In genomic region chr7:46226936-46227335, GRCm38 (mm10) we compare ENCODE assay signal across 12 mouse cellular contexts. TPM values are rescaled to one million over a fixed set of nuclear protein-coding genes. Genes with fewer than 3 reads are reported as not detected.
DNase-seq lines count a peak whose midpoint lies in the region; ATAC-seq lines count a peak whose summit lies in the region.
"Had no signal": no experiment of that assay in that cellular context is flagged by ENCODE, and none has a peak within 500 bp of the region (broad histone marks: within the 10 kb centered on the region; RNA-seq: fewer than 3 reads in every experiment).

No protein-coding gene starts in this region.

- no peaks in the 10 kb centered on the region for H3K9me3 ChIP-seq in heart, embryonic 16.5 days (replicated peaks; ENCODE audit: control insufficient read depth, low read length)
- H3K9me3 ChIP-seq: embryonic facial prominence, embryonic 15.5 days; midbrain, embryonic 13.5 days; stomach, embryonic 15.5 days had no signal

- H3K27me3 ChIP-seq in heart, embryonic 16.5 days (ENCODE audit: control insufficient read depth, insufficient read depth, low read length), result no peaks in the 10 kb centered on the region
- H3K27me3 ChIP-seq: embryonic facial prominence, embryonic 15.5 days; midbrain, embryonic 13.5 days; stomach, embryonic 15.5 days had no signal

- no peak overlapping the region; the same call in 1 of the 2 replicates for H3K27ac ChIP-seq in heart, embryonic 16.5 days (ENCODE audit: low read length)
- H3K27ac ChIP-seq: embryonic facial prominence, embryonic 15.5 days; midbrain, embryonic 13.5 days; stomach, embryonic 15.5 days had no signal

- peaks cover 8% of the 10 kb centered on the region for H3K4me1 ChIP-seq in heart, embryonic 16.5 days (ENCODE audit: control insufficient read depth, insufficient read depth, low read length)
- H3K4me1 ChIP-seq: embryonic facial prominence, embryonic 15.5 days; stomach, embryonic 15.5 days had no signal

- intact Hi-C loops in left cerebral cortex, postnatal 10 days (cut with DNase I), result no loop called here

- H3K4me3 ChIP-seq in heart, embryonic 16.5 days (ENCODE audit: low read length), result no peak overlapping the region
- H3K4me3 ChIP-seq: embryonic facial prominence, embryonic 15.5 days; midbrain, embryonic 13.5 days; stomach, embryonic 15.5 days had no signal

- peak; percentile 30 to 54 for DNase-seq in left cerebral cortex, postnatal 10 days (ENCODE audit: extremely low spot score in 1 of 2, low spot score in 2 of 2)
- no peak for DNase-seq in left cerebral cortex, adult 18-20 months (ENCODE audit: low spot score in 2 of 2)
- peak; percentile 30 for DNase-seq in cerebellum, adult 11-12 months
- DNase-seq in cerebellum, postnatal 10 days, result peak; percentile 90 to 94
- DNase-seq in embryo, embryonic 11 days, result no peak
- DNase-seq in spleen, postnatal 10 days (ENCODE audit: low spot score in 2 of 2), result no peak
- no peak for DNase-seq in ovary, postnatal 14 days (ENCODE audit: low spot score)

- ATAC-seq in heart, embryonic 16.5 days (replicated peaks; ENCODE audit: extremely low read depth, insufficient read depth, low FRiP score), result peak; percentile 67; the same call in 1 of the 2 replicates
- ATAC-seq: midbrain, embryonic 13.5 days had no signal

- 31% methylated on average over 4 of the region's 4 CpGs for WGBS in heart, embryonic 16.5 days

- no peak overlapping the region for H3K9ac ChIP-seq in heart, embryonic 16.5 days (ENCODE audit: low read length)
- H3K9ac ChIP-seq: embryonic facial prominence, embryonic 15.5 days; midbrain, embryonic 13.5 days; stomach, embryonic 15.5 days had no signal

- H3K36me3 ChIP-seq in heart, embryonic 16.5 days (ENCODE audit: control insufficient read depth, insufficient read depth), result no peaks in the 10 kb centered on the region
- H3K36me3 ChIP-seq: embryonic facial prominence, embryonic 15.5 days; midbrain, embryonic 13.5 days; stomach, embryonic 15.5 days had no signal

- H3K4me2 ChIP-seq in heart, embryonic 16.5 days (ENCODE audit: low read depth, low read length), result no peak overlapping the region
- H3K4me2 ChIP-seq: embryonic facial prominence, embryonic 15.5 days; midbrain, embryonic 13.5 days; stomach, embryonic 15.5 days had no signal

RNA-seq across cellular contexts. Expression of gene Ush1c, which starts 11.4 kb away (rescaled TPM):
- total RNA-seq in left cerebral cortex, postnatal 10 days (2021), result under 1 TPM in 1 of 2 experiments, not detected in 1; 0.16 TPM
- under 1 TPM in 1 of 2 experiments, not detected in 1; 0.28 TPM for total RNA-seq in left cerebral cortex, adult 18-20 months (2021)
- 2.5 and 2.7 TPM in 2 replicates for polyA plus RNA-seq in heart, embryonic 16.5 days (2015; fragmentation: Nextera tagmentation; extraction: Ambion mirVana)
- total RNA-seq: hematopoietic stem cell, adult 5-6 weeks had no signal

RNA-seq across cellular contexts. Expression of gene Otog, which starts 13.9 kb away (rescaled TPM):
- total RNA-seq in left cerebral cortex, postnatal 10 days (2021), result under 1 TPM; 0.26 to 0.34 TPM
- total RNA-seq in left cerebral cortex, adult 18-20 months (2021), result under 1 TPM in 1 of 2 experiments, not detected in 1; 0.07 TPM
- polyA plus RNA-seq in heart, embryonic 16.5 days (2015; fragmentation: Nextera tagmentation; extraction: Ambion mirVana), result 0.02 TPM in 1 of 2 replicates, not detected in the other
- total RNA-seq: hematopoietic stem cell, adult 5-6 weeks had no signal

RNA-seq across cellular contexts. Expression of gene Abcc8, which starts 47.1 kb away (rescaled TPM):
- total RNA-seq in left cerebral cortex, postnatal 10 days (2021), result 10 to 100 TPM; 28.8 to 31.1 TPM
- 10 to 100 TPM; 34.8 to 39.2 TPM for total RNA-seq in left cerebral cortex, adult 18-20 months (2021)
- 26.3 and 32.3 TPM in 2 replicates for polyA plus RNA-seq in heart, embryonic 16.5 days (2015; fragmentation: Nextera tagmentation; extraction: Ambion mirVana)
- total RNA-seq: hematopoietic stem cell, adult 5-6 weeks had no signal

Comparison
In these comparisons a context has a peak if more than half of its experiments do, and no peak if none do; other contexts are left out.
1. DNase-seq: peak in left cerebral cortex, postnatal 10 days (2 of 2), cerebellum, adult 11-12 months (single experiment) and cerebellum, postnatal 10 days (2 of 2); none in left cerebral cortex, adult 18-20 months (0 of 2), embryo, embryonic 11 days (single experiment), spleen, postnatal 10 days (0 of 2) and ovary, postnatal 14 days (single experiment).